Mouse (Mus musculus): ENCODE measurements at regions not wholly inside any gene's neighbourhood (a gene's known extent, or its start where the extent isn't known, plus 50 kb on each side); places are given as distances from the start of the nearest gene placed in this dataset.

GRCm38 (mm10) chr6:107375274-107375673, 154.3 kb upstream of the Lrrn1 start:
- H3K4me1 ChIP-seq (ENCODE audit: control insufficient read depth, insufficient read depth, low read length): no peaks in the 10 kb centered on the region
- no peak for ATAC-seq (ENCODE audit: low FRiP score, low TSS enrichment)
- H3K9me3 ChIP-seq (ENCODE audit: control insufficient read depth, low read length): no peaks in the 10 kb centered on the region
- H3K9ac ChIP-seq (replicated peaks; ENCODE audit: low read length): no peak overlapping the region
- no peak for DNase-seq
- H3K27me3 ChIP-seq (ENCODE audit: control insufficient read depth, insufficient read depth, low read length): no peaks in the 10 kb centered on the region
- no peak overlapping the region for H3K4me3 ChIP-seq (replicated peaks; ENCODE audit: low read depth, low read length)
- no peak overlapping the region for H3K27ac ChIP-seq (replicated peaks; ENCODE audit: low read depth, low read length)
- no peak overlapping the region for H3K4me2 ChIP-seq (ENCODE audit: low read length)
- no peaks in the 10 kb centered on the region for H3K36me3 ChIP-seq (ENCODE audit: control insufficient read depth, insufficient read depth, low read length)

GRCm38 (mm10) chr6:107378489-107378888, 151.1 kb upstream of the Lrrn1 start:
- H3K4me3 ChIP-seq (replicated peaks; ENCODE audit: low read depth, low read length): no peak overlapping the region
- H3K27me3 ChIP-seq (ENCODE audit: control insufficient read depth, insufficient read depth, low read length): no peaks in the 10 kb centered on the region
- H3K4me1 ChIP-seq (ENCODE audit: control insufficient read depth, insufficient read depth, low read length): no peaks in the 10 kb centered on the region
- no peak for DNase-seq
- H3K9ac ChIP-seq (replicated peaks; ENCODE audit: low read length): no peak overlapping the region
- no peak overlapping the region for H3K4me2 ChIP-seq (ENCODE audit: low read length)
- no peaks in the 10 kb centered on the region for H3K36me3 ChIP-seq (ENCODE audit: control insufficient read depth, insufficient read depth, low read length)
- 90% methylated on average over 1 of the region's 1 CpGs for WGBS
- no peak for ATAC-seq (ENCODE audit: low FRiP score, low TSS enrichment)
- no peaks in the 10 kb centered on the region for H3K9me3 ChIP-seq (ENCODE audit: control insufficient read depth, low read length)
- no peak overlapping the region for H3K27ac ChIP-seq (replicated peaks; ENCODE audit: low read depth, low read length)

- H3K9ac ChIP-seq (replicated peaks; ENCODE audit: low read length): no peak overlapping the region
- H3K9me3 ChIP-seq (ENCODE audit: control insufficient read depth, low read length): no peaks in the 10 kb centered on the region
- no peaks in the 10 kb centered on the region for H3K4me1 ChIP-seq (ENCODE audit: control insufficient read depth, insufficient read depth, low read length)
- no peak overlapping the region for H3K4me3 ChIP-seq (replicated peaks; ENCODE audit: low read depth, low read length)
- ATAC-seq (ENCODE audit: low FRiP score, low TSS enrichment): no peak
- no peaks in the 10 kb centered on the region for H3K27me3 ChIP-seq (ENCODE audit: control insufficient read depth, insufficient read depth, low read length)
- no peak overlapping the region for H3K27ac ChIP-seq (replicated peaks; ENCODE audit: low read depth, low read length)
- no peak for DNase-seq
- H3K36me3 ChIP-seq (ENCODE audit: control insufficient read depth, insufficient read depth, low read length): no peaks in the 10 kb centered on the region
- WGBS: 83% methylated on average over 1 of the region's 1 CpGs
- no peak overlapping the region for H3K4me2 ChIP-seq (ENCODE audit: low read length)
Measured at GRCm38 (mm10) chr6:107380621-107381020, 148.9 kb upstream of the Lrrn1 start.

GRCm38 (mm10) chr6:107386094-107386678, 143.4 kb upstream of the Lrrn1 start:
- H3K36me3 ChIP-seq (ENCODE audit: control insufficient read depth, insufficient read depth, low read length): no peaks in the 10 kb centered on the region
- no peak overlapping the region for H3K27ac ChIP-seq (replicated peaks; ENCODE audit: low read depth, low read length)
- H3K27me3 ChIP-seq (ENCODE audit: control insufficient read depth, insufficient read depth, low read length): no peaks in the 10 kb centered on the region
- no peak overlapping the region for H3K9ac ChIP-seq (replicated peaks; ENCODE audit: low read length)
- no peak overlapping the region for H3K4me3 ChIP-seq (replicated peaks; ENCODE audit: low read depth, low read length)
- no peak overlapping the region for H3K4me2 ChIP-seq (ENCODE audit: low read length)
- 50% methylated on average over 7 of the region's 7 CpGs for WGBS
- H3K9me3 ChIP-seq (ENCODE audit: control insufficient read depth, low read length): no peaks in the 10 kb centered on the region
- no peaks in the 10 kb centered on the region for H3K4me1 ChIP-seq (ENCODE audit: control insufficient read depth, insufficient read depth, low read length)
- no peak for ATAC-seq (ENCODE audit: low FRiP score, low TSS enrichment)
- no peak for DNase-seq

- WGBS: 43% methylated on average over 3 of the region's 3 CpGs
- H3K27ac ChIP-seq (replicated peaks; ENCODE audit: low read depth, low read length): no peak overlapping the region
- peak; percentile 28 for DNase-seq
Measured at GRCm38 (mm10) chr6:107389892-107390291, 139.7 kb upstream of the Lrrn1 start.

DNA sequence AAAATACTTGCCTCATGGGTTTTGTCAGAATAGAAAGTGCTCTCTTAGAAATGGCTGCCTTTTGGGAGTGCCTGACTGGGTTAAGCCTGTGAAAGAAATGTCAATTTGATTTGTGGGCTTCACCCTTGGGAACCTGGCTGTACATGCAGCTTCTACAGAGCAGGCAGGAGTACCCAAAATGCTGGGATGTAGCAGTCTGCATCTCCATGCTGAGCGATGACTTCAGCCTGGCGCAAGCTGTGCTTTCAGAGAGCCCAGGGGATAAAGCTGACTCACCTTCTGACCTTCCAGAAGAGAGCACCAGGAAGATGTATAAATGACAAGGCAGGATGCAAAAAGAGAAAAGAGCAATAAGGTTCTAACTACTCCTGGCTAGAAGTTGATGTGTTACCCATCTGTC, 135.0 kb upstream of the Lrrn1 start:
- 83% methylated on average over 2 of the region's 2 CpGs for WGBS

More at GRCm38 (mm10) chr6:107389892-107390291, 139.7 kb upstream of the Lrrn1 start:
- ATAC-seq (ENCODE audit: low FRiP score, low TSS enrichment): no peak; the same call in 1 of the 2 replicates
- Histone ChIP-seq H3K4me1 (ENCODE audit: control insufficient read depth, insufficient read depth, low read length) (no peaks in the 10 kb centered on the region), H3K27me3 (ENCODE audit: control insufficient read depth, insufficient read depth, low read length) (no peaks in the 10 kb centered on the region), H3K4me2 (ENCODE audit: low read length) (no peak overlapping the region), H3K36me3 (ENCODE audit: control insufficient read depth, insufficient read depth, low read length) (no peaks in the 10 kb centered on the region), H3K4me3 (replicated peaks; ENCODE audit: low read depth, low read length) (no peak overlapping the region), H3K9me3 (ENCODE audit: control insufficient read depth, low read length) (no peaks in the 10 kb centered on the region), H3K9ac (replicated peaks; ENCODE audit: low read length) (no peak overlapping the region)

DNA sequence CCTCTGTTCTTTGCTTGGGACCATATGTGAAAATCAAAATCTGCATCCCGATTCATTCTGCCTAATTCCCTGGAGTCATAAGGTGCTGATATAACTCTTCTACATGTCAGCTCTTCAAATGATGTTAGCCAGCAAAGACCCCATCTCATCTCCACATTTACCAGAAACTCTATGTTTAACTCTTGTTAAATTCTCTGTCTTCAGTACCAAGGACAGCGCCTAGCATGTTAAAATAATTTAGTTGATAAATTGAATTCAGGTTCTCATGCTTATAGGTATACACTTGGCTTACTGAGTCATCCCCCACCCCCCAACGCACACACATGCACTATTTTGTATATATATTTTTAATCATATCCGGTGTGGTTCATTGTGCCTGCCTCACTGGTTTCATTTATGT, 113.8 kb upstream of the Lrrn1 start:
- DNase-seq (peak; percentile 28), ATAC-seq (ENCODE audit: low FRiP score, low TSS enrichment) (no peak)
- 82% methylated on average over 4 of the region's 4 CpGs for WGBS

More for the DNA sequence above, 135.0 kb upstream of the Lrrn1 start:
- Histone ChIP-seq H3K4me2 (ENCODE audit: low read length) (no peak overlapping the region), H3K27ac (replicated peaks; ENCODE audit: low read depth, low read length) (no peak overlapping the region), H3K4me1 (ENCODE audit: control insufficient read depth, insufficient read depth, low read length) (no peaks in the 10 kb centered on the region), H3K4me3 (replicated peaks; ENCODE audit: low read depth, low read length) (no peak overlapping the region), H3K27me3 (ENCODE audit: control insufficient read depth, insufficient read depth, low read length) (no peaks in the 10 kb centered on the region), H3K9ac (replicated peaks; ENCODE audit: low read length) (no peak overlapping the region), H3K36me3 (ENCODE audit: control insufficient read depth, insufficient read depth, low read length) (no peaks in the 10 kb centered on the region), H3K9me3 (ENCODE audit: control insufficient read depth, low read length) (no peaks in the 10 kb centered on the region)
- no peak for ATAC-seq (ENCODE audit: low FRiP score, low TSS enrichment)
- DNase-seq: no peak

GRCm38 (mm10) chr6:107422091-107422490, 107.5 kb upstream of the Lrrn1 start:
- DNase-seq (no peak), ATAC-seq (ENCODE audit: low FRiP score, low TSS enrichment) (no peak)
- H3K4me3 ChIP-seq (replicated peaks; ENCODE audit: low read depth, low read length): no peak overlapping the region
- H3K9me3 ChIP-seq (ENCODE audit: control insufficient read depth, low read length): no peaks in the 10 kb centered on the region
- no peaks in the 10 kb centered on the region for H3K27me3 ChIP-seq (ENCODE audit: control insufficient read depth, insufficient read depth, low read length)
- no peak overlapping the region for H3K9ac ChIP-seq (replicated peaks; ENCODE audit: low read length)
- H3K36me3 ChIP-seq (ENCODE audit: control insufficient read depth, insufficient read depth, low read length): no peaks in the 10 kb centered on the region
- WGBS: 51% methylated on average over 3 of the region's 3 CpGs
- H3K27ac ChIP-seq (replicated peaks; ENCODE audit: low read depth, low read length): no peak overlapping the region
- H3K4me1 ChIP-seq (ENCODE audit: control insufficient read depth, insufficient read depth, low read length): no peaks in the 10 kb centered on the region
- no peak overlapping the region for H3K4me2 ChIP-seq (ENCODE audit: low read length)

More for the DNA sequence above, 113.8 kb upstream of the Lrrn1 start:
- H3K27me3 ChIP-seq (ENCODE audit: control insufficient read depth, insufficient read depth, low read length): no peaks in the 10 kb centered on the region
- no peaks in the 10 kb centered on the region for H3K36me3 ChIP-seq (ENCODE audit: control insufficient read depth, insufficient read depth, low read length)
- H3K4me1 ChIP-seq (ENCODE audit: control insufficient read depth, insufficient read depth, low read length): no peaks in the 10 kb centered on the region
- no peak overlapping the region for H3K27ac ChIP-seq (replicated peaks; ENCODE audit: low read depth, low read length)
- no peaks in the 10 kb centered on the region for H3K9me3 ChIP-seq (ENCODE audit: control insufficient read depth, low read length)
- H3K4me2 ChIP-seq (ENCODE audit: low read length): no peak overlapping the region
- H3K4me3 ChIP-seq (replicated peaks; ENCODE audit: low read depth, low read length): no peak overlapping the region
- no peak overlapping the region for H3K9ac ChIP-seq (replicated peaks; ENCODE audit: low read length)

- 62% methylated on average over 3 of the region's 3 CpGs for WGBS
- Histone ChIP-seq H3K27ac (replicated peaks; ENCODE audit: low read depth, low read length) (no peak overlapping the region), H3K36me3 (ENCODE audit: control insufficient read depth, insufficient read depth, low read length) (no peaks in the 10 kb centered on the region), H3K4me2 (ENCODE audit: low read length) (no peak overlapping the region), H3K4me3 (replicated peaks; ENCODE audit: low read depth, low read length) (no peak overlapping the region), H3K27me3 (ENCODE audit: control insufficient read depth, insufficient read depth, low read length) (no peaks in the 10 kb centered on the region), H3K9me3 (ENCODE audit: control insufficient read depth, low read length) (no peaks in the 10 kb centered on the region), H3K9ac (replicated peaks; ENCODE audit: low read length) (no peak overlapping the region), H3K4me1 (ENCODE audit: control insufficient read depth, insufficient read depth, low read length) (no peaks in the 10 kb centered on the region)
- ATAC-seq (ENCODE audit: low FRiP score, low TSS enrichment) (no peak), DNase-seq (no peak)
Measured at GRCm38 (mm10) chr6:107426529-107426928, 103.0 kb upstream of the Lrrn1 start.

Measured in midbrain, embryonic 14.5 days (tissue).